Mouse (Mus musculus) embryonic facial prominence, embryonic 14.5 days (tissue): ENCODE measurements around the gene Gse1. TPM values are rescaled to one million over a fixed set of nuclear protein-coding genes. Genes with fewer than 3 reads are reported as not detected.

ENCODE experiments used
- ATAC-seq: fragments of 200-750 bp; cut with Nextera tagmentation; 2 replicates; pipeline ENCODE4 v1.8.0; 2017; ENCODE audit warnings: low read depth, moderate number of reproducible peaks, moderate TSS enrichment
- DNase-seq: peaks from one replicate; pipeline ENCODE4 v3.0.0-alpha.2; 2015; ENCODE audit warnings: low spot score
- H3K27ac ChIP-seq: fragments of 300-500 bp; sonication (generic); replicated peaks from 2 replicates; pipeline ENCODE4 v1.5.1; 2014; ENCODE audit warnings: low read depth, mild to moderate bottlenecking, low read length, moderate library complexity
- H3K27me3 ChIP-seq: fragments of 300-500 bp; sonication (generic); replicated peaks from 2 replicates; pipeline ENCODE4 v1.6.1; 2014; ENCODE audit warnings: low read length; ENCODE audit not compliant: control insufficient read depth, insufficient read depth
- H3K36me3 ChIP-seq: fragments of 300-500 bp; sonication (generic); 2 replicates; pipeline ENCODE4 v1.6.1; 2014; ENCODE audit warnings: low read length, mixed read lengths; ENCODE audit not compliant: control insufficient read depth, insufficient read depth
- H3K4me1 ChIP-seq: fragments of 300-500 bp; sonication (generic); 2 replicates; pipeline ENCODE4 v1.6.1; 2014; ENCODE audit warnings: antibody characterized with exemption, low read length; ENCODE audit not compliant: control insufficient read depth, insufficient read depth
- H3K4me2 ChIP-seq: fragments of 300-500 bp; sonication (generic); 2 replicates; pipeline ENCODE4 v1.6.1; 2014; ENCODE audit warnings: low read depth, mild to moderate bottlenecking, low read length, moderate library complexity, mixed read lengths
- H3K4me3 ChIP-seq: fragments of 300-500 bp; sonication (generic); 2 replicates; pipeline ENCODE4 v1.5.1; 2014; ENCODE audit warnings: low read depth, mild to moderate bottlenecking, low read length
- H3K9ac ChIP-seq: fragments of 300-500 bp; sonication (generic); 2 replicates; pipeline ENCODE4 v1.6.1; 2014; ENCODE audit warnings: low read depth, mild to moderate bottlenecking, low read length, moderate library complexity, mixed read lengths
- H3K9me3 ChIP-seq: fragments of 300-500 bp; sonication (generic); 2 replicates; pipeline ENCODE4 v1.6.1; 2016; ENCODE audit warnings: low read length; ENCODE audit not compliant: control insufficient read depth
- WGBS: fragments of 180-500 bp; shearing (Covaris S2); extraction: QIAGEN DNeasy Blood & Tissue Kit; methylation state at CpG from one replicate; pipeline ENCODE4 v1.1.7; 2014; 5-methylcytosine and 5-hydroxymethylcytosine counted together
- polyA plus RNA-seq: library from polyadenylated mRNA; unstranded; fragments of >200 nt; fragmentation: Nextera tagmentation; extraction: Ambion mirVana; gene quantifications from 2 replicates; pipeline ENCODE4 v1.2.1, GENCODE M21; 2014

Gene Gse1
- polyA plus RNA-seq, 1 experiment from 2014 or later, result 8.7 TPM

DNA sequence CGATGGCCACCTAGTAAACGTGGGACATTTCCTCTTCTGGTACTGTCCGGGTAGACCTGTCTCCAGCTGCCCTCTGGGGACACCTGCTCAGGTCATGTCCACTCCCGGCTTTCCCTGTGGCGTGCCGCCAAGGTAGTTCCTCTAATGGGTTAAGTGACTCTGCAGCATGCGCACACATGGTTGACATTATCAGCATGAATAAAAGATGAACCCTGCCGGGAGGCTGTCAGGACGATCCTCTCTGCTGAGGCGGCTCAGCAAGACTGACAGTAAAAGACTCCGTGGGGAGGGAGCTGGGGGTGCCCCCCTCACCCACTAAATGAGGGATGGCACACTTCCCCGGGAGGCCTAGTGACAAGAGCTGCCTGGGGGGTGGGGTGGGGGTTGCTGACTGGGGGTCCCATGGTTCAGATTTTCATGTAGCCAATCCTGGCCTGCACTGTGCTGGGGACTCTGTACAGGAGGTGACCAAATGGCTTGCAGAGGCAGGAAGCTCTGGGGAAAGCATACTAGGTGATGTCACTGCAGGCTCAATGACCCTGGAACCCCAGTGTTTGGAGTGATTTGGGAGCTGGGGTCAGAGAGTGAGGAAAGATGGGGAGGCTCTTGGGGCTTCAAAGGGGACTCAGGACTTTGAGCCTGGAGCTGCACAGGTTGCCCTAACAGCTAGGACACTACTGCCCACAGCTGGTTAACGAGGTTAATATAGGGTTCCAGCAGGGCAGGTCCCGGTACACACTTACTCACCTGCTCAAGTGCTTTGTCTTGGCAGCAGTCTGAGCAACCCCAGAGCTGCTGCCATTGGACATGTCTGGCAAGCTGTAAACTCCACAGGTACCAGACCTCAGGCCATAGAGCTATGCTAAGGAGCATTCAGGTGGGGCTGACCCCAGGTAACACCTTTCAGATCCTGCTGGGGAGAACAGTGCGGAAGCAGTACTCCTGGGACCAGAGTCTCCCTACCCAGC lies 169.5 kb downstream of the Gse1 start:
- Histone ChIP-seq H3K36me3 (no peaks in the 10 kb centered on the region), H3K27ac (0 out of 2 replicates have a peak overlapping the region, but pooled peaks have one; percentile 10), H3K27me3 (no peaks in the 10 kb centered on the region), H3K9ac (0 out of 2 replicates have a peak overlapping the region, but pooled peaks have one; percentile 34), H3K4me3 (no peak overlapping the region), H3K4me2 (0 out of 2 replicates have a peak overlapping the region, but pooled peaks have one; percentile 12), H3K9me3 (no peaks in the 10 kb centered on the region; the same call in 1 of the 2 replicates), H3K4me1 (peaks cover 29% of the 10 kb centered on the region)
- ATAC-seq (0 out of 2 replicates have a peak, but pooled peaks have one; percentile 10), DNase-seq (peak; percentile 79)
- WGBS, result 26% methylated on average over 15 of the region's 15 CpGs

DNA sequence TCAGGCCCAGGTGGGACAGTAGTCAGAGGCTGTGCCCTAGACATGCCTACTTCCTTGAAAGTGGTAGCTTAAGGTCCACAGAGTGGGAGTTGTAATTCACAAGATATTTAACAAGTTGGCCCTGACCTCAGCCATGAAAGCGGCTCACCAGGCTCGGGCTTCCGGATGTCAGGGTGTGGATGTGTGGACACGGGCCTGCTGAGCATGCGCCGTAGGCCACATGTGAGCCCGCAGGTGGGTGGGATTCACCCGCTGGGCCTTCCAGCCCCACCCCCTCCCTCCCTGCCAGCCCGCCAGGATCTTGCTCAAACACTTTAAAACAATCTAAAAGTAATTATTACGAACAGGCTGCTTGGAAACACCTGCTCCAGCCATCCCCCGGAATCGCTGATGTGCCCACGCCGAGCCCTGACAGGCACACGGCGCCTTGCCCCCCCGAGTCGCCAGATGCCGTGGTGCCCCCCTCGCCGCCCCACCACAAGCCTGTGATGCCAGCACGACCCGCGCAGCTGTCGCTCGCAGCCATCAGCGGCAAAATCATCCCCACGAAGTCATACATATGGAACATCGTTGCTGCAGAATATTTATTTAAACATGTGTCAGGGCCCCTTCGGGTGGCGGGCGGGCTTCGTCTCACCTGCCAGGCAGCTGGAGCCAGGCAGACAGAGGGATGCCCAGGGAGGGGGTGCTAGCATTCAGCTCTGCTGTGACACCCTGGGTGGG lies 171.1 kb downstream of the Gse1 start:
- Histone ChIP-seq H3K9ac (no peak overlapping the region), H3K4me2 (0 out of 2 replicates have a peak overlapping the region, but pooled peaks have one; percentile 18), H3K27me3 (no peaks in the 10 kb centered on the region), H3K4me3 (no peak overlapping the region), H3K4me1 (peaks cover 23% of the 10 kb centered on the region), H3K9me3 (no peaks in the 10 kb centered on the region; the same call in 1 of the 2 replicates), H3K36me3 (no peaks in the 10 kb centered on the region), H3K27ac (no peak overlapping the region)
- DNase-seq (peak; percentile 67), ATAC-seq (no peak; the same call in 1 of the 2 replicates)
- WGBS, result 35% methylated on average over 32 of the region's 33 CpGs

DNA sequence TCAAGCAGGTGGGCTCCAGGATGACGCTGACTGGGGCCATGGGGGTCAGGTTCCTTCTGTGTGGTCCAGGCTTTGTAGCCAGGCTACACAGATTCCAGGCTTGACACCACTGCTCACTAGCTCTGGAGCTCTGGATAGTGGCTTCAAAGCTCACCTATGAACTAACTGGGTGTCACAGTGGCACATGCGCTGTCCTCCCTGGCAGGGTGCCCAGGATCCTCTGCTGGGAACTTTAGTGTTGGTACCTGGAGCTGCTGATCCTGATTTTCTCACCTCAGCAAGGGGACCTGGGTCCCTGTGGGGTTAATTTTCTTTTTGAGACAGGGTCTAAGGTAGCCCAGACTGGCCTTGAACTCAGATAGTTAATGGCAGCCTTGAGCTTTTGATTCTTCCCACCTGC lies 173.0 kb downstream of the Gse1 start:
- 79% methylated on average over 2 of the region's 2 CpGs for WGBS
- Histone ChIP-seq H3K36me3 (no peaks in the 10 kb centered on the region), H3K4me3 (no peak overlapping the region), H3K9ac (no peak overlapping the region), H3K27me3 (no peaks in the 10 kb centered on the region), H3K4me2 (no peak overlapping the region), H3K9me3 (no peaks in the 10 kb centered on the region), H3K27ac (no peak overlapping the region), H3K4me1 (peaks cover 23% of the 10 kb centered on the region)
- ATAC-seq (no peak), DNase-seq (no peak)

DNA sequence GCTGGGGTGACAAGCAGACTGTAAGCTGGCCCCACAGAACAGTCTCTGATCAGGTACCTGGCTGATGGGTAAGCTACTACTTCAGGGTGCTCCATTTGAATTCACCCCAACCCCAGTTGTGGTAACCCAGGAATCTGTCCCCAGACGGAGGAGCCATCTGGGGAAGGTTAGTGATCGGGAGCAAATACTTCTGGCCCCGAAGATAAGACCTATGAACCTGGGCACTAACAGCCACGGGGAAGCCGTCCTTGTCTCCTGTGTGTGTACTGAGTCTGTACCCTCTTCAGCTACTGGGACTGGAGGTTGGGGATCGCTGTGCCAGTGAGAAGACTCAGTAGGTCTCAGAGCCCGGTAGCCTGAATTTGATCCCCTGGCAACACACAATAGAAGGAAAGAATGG lies 173.5 kb downstream of the Gse1 start:
- 83% methylated on average over 7 of the region's 7 CpGs for WGBS
- H3K27ac ChIP-seq, result no peak overlapping the region
- no peak overlapping the region for H3K4me3 ChIP-seq
- H3K4me2 ChIP-seq, result no peak overlapping the region
- DNase-seq (no peak), ATAC-seq (no peak)
- H3K27me3 ChIP-seq, result no peaks in the 10 kb centered on the region
- H3K4me1 ChIP-seq, result peaks cover 22% of the 10 kb centered on the region
- no peaks in the 10 kb centered on the region for H3K9me3 ChIP-seq
- no peaks in the 10 kb centered on the region for H3K36me3 ChIP-seq
- H3K9ac ChIP-seq, result no peak overlapping the region

DNA sequence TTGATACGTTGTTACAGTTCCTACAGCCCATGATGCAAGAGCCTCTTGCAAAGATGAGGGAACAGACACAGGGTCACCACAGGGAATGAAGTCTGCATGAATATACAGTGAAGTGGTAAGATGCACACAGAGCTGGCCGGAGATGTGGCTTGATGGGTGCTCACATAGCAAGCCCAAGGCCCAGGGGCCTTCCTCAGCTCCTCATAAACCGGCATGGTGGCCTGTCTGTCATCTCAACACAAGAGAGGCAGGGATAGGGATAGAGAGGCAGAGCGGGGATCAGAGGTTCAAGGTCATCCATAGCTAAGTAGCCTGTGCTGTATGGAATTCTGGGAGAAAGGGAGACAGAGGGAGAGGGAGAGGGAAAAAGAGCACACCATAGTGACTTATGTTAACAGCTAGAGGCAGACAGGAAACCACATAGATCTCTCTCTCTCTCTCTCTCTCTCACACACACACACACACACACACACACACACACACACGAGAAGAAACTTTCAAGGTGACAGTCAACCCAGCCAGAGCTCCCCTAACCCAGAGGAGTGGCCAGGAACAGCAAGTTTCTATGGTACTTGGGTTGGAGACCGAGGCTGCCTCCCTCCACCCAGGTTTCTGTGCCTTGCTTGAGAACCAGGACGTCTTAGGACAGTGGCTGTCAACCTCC lies 175.5 kb downstream of the Gse1 start:
- WGBS, result 78% methylated on average over 7 of the region's 7 CpGs
- no peak for DNase-seq
- H3K27me3 ChIP-seq, result no peaks in the 10 kb centered on the region
- no peak overlapping the region for H3K9ac ChIP-seq
- H3K4me3 ChIP-seq, result no peak overlapping the region
- ATAC-seq, result no peak
- no peaks in the 10 kb centered on the region for H3K9me3 ChIP-seq
- peaks cover 13% of the 10 kb centered on the region for H3K4me1 ChIP-seq
- no peak overlapping the region for H3K4me2 ChIP-seq
- no peak overlapping the region for H3K27ac ChIP-seq
- no peaks in the 10 kb centered on the region for H3K36me3 ChIP-seq

DNA sequence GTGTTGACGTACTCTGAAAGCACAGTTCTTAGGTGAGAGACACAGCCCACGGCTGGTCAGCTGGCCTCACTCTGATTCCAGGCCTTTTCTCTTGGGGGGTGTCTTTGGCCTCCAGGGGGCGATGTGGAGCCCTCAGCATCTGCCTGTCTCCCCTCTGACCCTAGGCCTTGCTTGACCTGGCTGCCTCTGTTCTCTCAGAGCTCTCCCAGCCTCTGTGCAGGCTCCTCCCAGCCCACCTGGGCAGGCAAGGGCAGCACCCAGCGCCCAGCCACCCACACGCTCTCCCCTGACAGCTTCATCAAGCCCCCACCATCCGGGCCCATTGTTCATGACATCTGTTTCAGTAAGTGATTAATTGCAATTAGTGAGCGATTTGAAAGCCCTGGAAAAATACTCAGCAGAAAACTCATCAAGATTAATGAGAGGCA lies 176.4 kb downstream of the Gse1 start:
- no peak overlapping the region for H3K4me2 ChIP-seq

DNA sequence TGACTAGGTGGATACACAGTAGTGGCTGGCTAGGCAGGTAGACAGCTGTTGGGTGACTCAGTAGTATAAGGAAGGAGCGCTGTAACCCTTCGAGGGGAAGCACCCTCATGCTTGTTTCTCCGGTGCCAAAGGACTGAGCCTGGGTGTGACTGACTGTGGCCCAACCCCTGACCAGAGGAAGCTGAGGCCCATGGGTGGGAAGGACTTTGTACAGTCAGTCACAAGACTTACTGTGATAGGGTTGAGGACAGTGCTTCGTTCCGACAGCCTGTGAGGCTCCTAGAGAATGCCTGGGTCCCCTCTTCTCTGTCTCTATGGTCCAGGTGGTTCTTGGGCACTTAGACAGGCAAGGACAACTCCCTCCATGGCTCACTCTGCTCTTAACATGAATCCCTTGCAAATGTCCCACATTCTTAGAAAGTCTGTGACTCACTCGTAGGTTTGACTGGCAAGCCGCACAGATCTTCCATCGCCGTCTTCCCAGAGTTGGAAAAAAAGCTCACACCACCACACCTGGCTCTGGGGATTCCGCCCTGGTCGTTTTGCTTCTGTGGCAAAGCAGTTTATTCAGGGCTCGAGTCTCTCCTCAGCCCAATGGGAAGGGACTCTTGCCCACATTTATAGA lies 177.9 kb downstream of the Gse1 start:
- Histone ChIP-seq H3K27me3 (no peaks in the 10 kb centered on the region), H3K4me3 (no peak overlapping the region), H3K4me1 (peaks cover 14% of the 10 kb centered on the region), H3K36me3 (no peaks in the 10 kb centered on the region), H3K9ac (no peak overlapping the region), H3K4me2 (no peak overlapping the region), H3K9me3 (no peaks in the 10 kb centered on the region), H3K27ac (no peak overlapping the region)
- WGBS, result 85% methylated on average over 12 of the region's 12 CpGs
- DNase-seq, result no peak
- ATAC-seq, result no peak

More for the DNA sequence above, 176.4 kb downstream of the Gse1 start:
- Histone ChIP-seq H3K4me1 (peaks cover 14% of the 10 kb centered on the region), H3K36me3 (no peaks in the 10 kb centered on the region), H3K4me3 (no peak overlapping the region), H3K9ac (no peak overlapping the region), H3K9me3 (no peaks in the 10 kb centered on the region), H3K27me3 (no peaks in the 10 kb centered on the region), H3K27ac (no peak overlapping the region)
- 50% methylated on average over 7 of the region's 7 CpGs for WGBS
- DNase-seq (no peak), ATAC-seq (no peak)
